Comparison of ENCODE assay signal across 40 mouse cellular contexts in the genomic region with DNA sequence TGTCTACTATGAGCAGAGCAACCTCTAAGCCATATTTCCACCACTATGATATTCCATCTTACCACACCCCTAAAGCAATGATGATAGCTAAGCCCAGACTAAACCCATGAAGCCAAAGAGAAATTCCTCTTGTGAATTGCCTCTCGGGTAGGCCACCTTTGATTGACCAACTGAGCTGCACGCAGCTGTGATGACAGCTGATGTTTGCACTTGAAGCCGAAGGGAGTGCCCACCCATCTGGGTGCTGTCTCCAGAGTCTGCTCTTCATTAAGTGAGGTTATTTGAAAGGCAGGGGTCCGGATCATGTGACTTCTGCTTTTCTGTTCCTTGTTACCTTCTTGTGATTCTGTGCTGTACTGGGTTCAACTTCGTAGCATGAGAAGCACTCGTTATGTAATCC. TPM values are rescaled to one million over a fixed set of nuclear protein-coding genes. Genes with fewer than 3 reads are reported as not detected.
"Had no signal": no experiment of that assay in that cellular context is flagged by ENCODE, and none has a peak within 500 bp of the region (broad histone marks: within the 10 kb centered on the region; RNA-seq: fewer than 3 reads in every experiment).

No protein-coding gene starts in this region.

- H3K9ac ChIP-seq: heart, embryonic 12.5 days; heart, embryonic 13.5 days; heart, embryonic 15.5 days; hindbrain, embryonic 12.5 days; hindbrain, embryonic 13.5 days; hindbrain, embryonic 14.5 days; hindbrain, embryonic 15.5 days; intestine, embryonic 15.5 days; kidney, embryonic 15.5 days had no signal

- H3K4me1 ChIP-seq: heart, embryonic 12.5 days; heart, embryonic 13.5 days; heart, embryonic 15.5 days; intestine, embryonic 15.5 days; kidney, embryonic 15.5 days had no signal

- H3K4me2 ChIP-seq: heart, embryonic 12.5 days; heart, embryonic 13.5 days; heart, embryonic 15.5 days; hindbrain, embryonic 12.5 days; hindbrain, embryonic 13.5 days; hindbrain, embryonic 14.5 days; hindbrain, embryonic 15.5 days; intestine, embryonic 15.5 days; kidney, embryonic 15.5 days had no signal

- H3K9me3 ChIP-seq: heart, embryonic 12.5 days; heart, embryonic 13.5 days; heart, embryonic 15.5 days; hindbrain, embryonic 10.5 days; hindbrain, embryonic 12.5 days; hindbrain, embryonic 13.5 days; hindbrain, embryonic 15.5 days; intestine, embryonic 15.5 days; kidney, embryonic 15.5 days had no signal

- H3K36me3 ChIP-seq: heart, embryonic 12.5 days; heart, embryonic 13.5 days; heart, embryonic 15.5 days; hindbrain, embryonic 10.5 days; hindbrain, embryonic 12.5 days; hindbrain, embryonic 13.5 days; hindbrain, embryonic 15.5 days; intestine, embryonic 15.5 days; kidney, embryonic 15.5 days had no signal

- H3K4me3 ChIP-seq: heart, embryonic 12.5 days; heart, embryonic 13.5 days; heart, embryonic 15.5 days; hindbrain, embryonic 10.5 days; hindbrain, embryonic 12.5 days; hindbrain, embryonic 13.5 days; hindbrain, embryonic 15.5 days; intestine, embryonic 15.5 days; kidney, embryonic 15.5 days; layer of hippocampus, adult 2 months; left cerebral cortex, adult 2 months had no signal

- ATAC-seq: hindbrain, embryonic 16.5 days; hindbrain, postnatal 0 days; inflammation-experienced regulatory T-cells, adult 6 months; intestine, embryonic 15.5 days; intestine, embryonic 16.5 days; intestine, postnatal 0 days had no signal

- H3K27me3 ChIP-seq: heart, embryonic 12.5 days; heart, embryonic 13.5 days; heart, embryonic 15.5 days; hindbrain, embryonic 12.5 days; hindbrain, embryonic 13.5 days; hindbrain, embryonic 15.5 days; intestine, embryonic 15.5 days; kidney, embryonic 15.5 days had no signal

- H3K27ac ChIP-seq: heart, embryonic 13.5 days; heart, embryonic 15.5 days; hindbrain, embryonic 10.5 days; hindbrain, embryonic 12.5 days; hindbrain, embryonic 13.5 days; hindbrain, embryonic 14.5 days; hindbrain, embryonic 15.5 days; hindbrain, postnatal 0 days; intestine, embryonic 15.5 days; kidney, embryonic 15.5 days; kidney, postnatal 0 days; layer of hippocampus, adult 2 months; left cerebral cortex, adult 2 months had no signal

- DNase-seq: heart, postnatal 10 days; heart, postnatal 14 days; heart, postnatal 36 days; heart, postnatal 4 days; kidney, adult 11 months; kidney, adult 18-20 months; kidney, adult 2 months; kidney, adult 8-10 months; kidney, adult 9 months; kidney, postnatal 10 days; kidney, postnatal 14 days; kidney, postnatal 25 days; kidney, postnatal 36 days; kidney, postnatal 4 days; layer of hippocampus, adult 9-11 months; layer of hippocampus, postnatal 36 days had no signal

RNA-seq across cellular contexts. Expression of a gene that starts 10.7 kb away (rescaled TPM):
- polyA plus RNA-seq: heart, embryonic 14.5 days; heart, embryonic 15.5 days; heart, postnatal 0 days; hindbrain, embryonic 11.5 days; hindbrain, embryonic 12.5 days; hindbrain, embryonic 15.5 days; hindbrain, postnatal 0 days; inflammation-experienced regulatory T-cells, adult 6 months; intestine, embryonic 14.5 days; intestine, postnatal 0 days; kidney, embryonic 14.5 days; kidney, postnatal 0 days had no signal

RNA-seq across cellular contexts. Expression of a gene that starts 49.0 kb away (rescaled TPM):
- polyA plus RNA-seq: heart, embryonic 14.5 days; heart, embryonic 16.5 days; intestine, postnatal 0 days had no signal
